Mouse (Mus musculus): ENCODE measurements around the gene Tbc1d14.

Tbc1d14 gene

GRCm38 (mm10) chr5:36553886-36554285, 39.2 kb downstream of the Tbc1d14 start:
- no peak for DNase-seq (ENCODE audit: low spot score in 2 of 2)

- DNase-seq (ENCODE audit: low spot score in 2 of 2), result no peak
These were observed 39.9 kb downstream of the Tbc1d14 start for GRCm38 (mm10) chr5:36553056-36553606.

GRCm38 (mm10) chr5:36552391-36552790, 40.7 kb downstream of the Tbc1d14 start:
- DNase-seq (ENCODE audit: low spot score in 2 of 2), result no peak

GRCm38 (mm10) chr5:36549243-36549642, 43.8 kb downstream of the Tbc1d14 start:
- DNase-seq (ENCODE audit: low spot score in 2 of 2), result no peak

- DNase-seq (ENCODE audit: low spot score in 2 of 2), result no peak
These were observed 48.3 kb downstream of the Tbc1d14 start for GRCm38 (mm10) chr5:36544765-36545164.

GRCm38 (mm10) chr5:36540928-36541327, 52.1 kb downstream of the Tbc1d14 start:
- no peak for DNase-seq (ENCODE audit: low spot score in 2 of 2)

GRCm38 (mm10) chr5:36538576-36539187, 54.4 kb downstream of the Tbc1d14 start:
- DNase-seq (ENCODE audit: low spot score in 2 of 2), result peak; percentile 23 to 55

GRCm38 (mm10) chr5:36536424-36536823, 56.7 kb downstream of the Tbc1d14 start:
- DNase-seq (ENCODE audit: low spot score in 2 of 2), result no peak

- DNase-seq (ENCODE audit: low spot score in 2 of 2), result no peak
These were observed 57.5 kb downstream of the Tbc1d14 start for GRCm38 (mm10) chr5:36535438-36536176.

- no peak for DNase-seq (ENCODE audit: low spot score in 2 of 2)
These were observed 58.5 kb downstream of the Tbc1d14 start for GRCm38 (mm10) chr5:36534455-36535030.

- peak; percentile 93 to 95 for DNase-seq (ENCODE audit: low spot score in 2 of 2)
These were observed 62.8 kb downstream of the Tbc1d14 start for GRCm38 (mm10) chr5:36530129-36530751.

GRCm38 (mm10) chr5:36529698-36530097, 63.4 kb downstream of the Tbc1d14 start:
- no peak for DNase-seq (ENCODE audit: low spot score in 2 of 2)

- no peak for DNase-seq (ENCODE audit: low spot score in 2 of 2)
These were observed 66.2 kb downstream of the Tbc1d14 start for GRCm38 (mm10) chr5:36526921-36527320.

- no peak for DNase-seq (ENCODE audit: low spot score in 2 of 2)
These were observed 66.8 kb downstream of the Tbc1d14 start for GRCm38 (mm10) chr5:36526274-36526673.

- no peak for DNase-seq (ENCODE audit: low spot score in 2 of 2)
These were observed 67.9 kb downstream of the Tbc1d14 start for GRCm38 (mm10) chr5:36525216-36525615.

- DNase-seq (ENCODE audit: low spot score in 2 of 2), result no peak
These were observed 69.8 kb downstream of the Tbc1d14 start for GRCm38 (mm10) chr5:36523219-36523703.

GRCm38 (mm10) chr5:36522782-36523181, 70.3 kb downstream of the Tbc1d14 start:
- DNase-seq (ENCODE audit: low spot score in 2 of 2), result no peak

GRCm38 (mm10) chr5:36519751-36520150, 73.3 kb downstream of the Tbc1d14 start:
- no peak for DNase-seq (ENCODE audit: low spot score in 2 of 2)

- no peak for DNase-seq (ENCODE audit: low spot score in 2 of 2)
These were observed 75.5 kb downstream of the Tbc1d14 start for GRCm38 (mm10) chr5:36517596-36517995.

- no peak for DNase-seq (ENCODE audit: low spot score in 2 of 2)
These were observed 77.5 kb downstream of the Tbc1d14 start for GRCm38 (mm10) chr5:36515558-36515957.

GRCm38 (mm10) chr5:36515126-36515525, 78.0 kb downstream of the Tbc1d14 start:
- no peak for DNase-seq (ENCODE audit: low spot score in 2 of 2)

GRCm38 (mm10) chr5:36510956-36511355, 82.1 kb downstream of the Tbc1d14 start:
- no peak for DNase-seq (ENCODE audit: low spot score in 2 of 2)
